Mouse (Mus musculus): ENCODE data around the gene Ctc1.

Gene Ctc1

DNA sequence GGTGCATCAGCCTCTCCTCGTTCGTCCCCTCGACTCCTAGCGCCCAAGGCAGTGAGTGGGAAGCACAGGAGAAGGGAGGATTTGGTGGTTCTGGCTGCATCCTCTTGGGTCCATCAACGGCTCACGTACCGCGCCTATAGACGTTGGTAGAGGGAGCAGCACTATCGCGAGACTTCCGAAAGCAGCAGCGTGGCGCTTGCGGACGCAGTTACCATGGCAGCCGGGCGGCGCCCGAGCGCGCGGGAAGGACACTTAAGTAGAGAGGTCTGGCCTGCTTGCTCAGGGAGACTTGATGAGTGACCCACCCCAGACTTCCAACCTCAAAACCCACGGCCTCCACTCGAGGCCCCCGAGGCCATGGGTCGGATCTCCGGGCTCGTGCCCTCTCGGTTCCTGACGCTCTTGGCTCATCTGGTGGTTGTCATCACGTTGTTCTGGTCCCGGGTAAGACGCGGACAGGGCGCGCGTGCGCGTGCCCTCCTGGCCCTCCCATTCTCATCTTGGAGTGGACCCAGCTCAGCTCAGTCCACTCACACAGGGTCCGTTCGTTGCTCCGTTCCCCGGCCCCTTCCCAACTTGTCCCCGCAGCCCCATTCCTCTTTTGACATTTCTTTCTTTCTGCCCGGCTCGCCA, 55.0 kb downstream of the Ctc1 start, which contains the start of gene Tmem107:
Gene Tmem107, plus strand, starts transcription at position 217 of the 633 bp plus-strand sequence.
- DNase-seq (ENCODE audit: low spot score): peak; percentile 91

- DNase-seq (ENCODE audit: low spot score): no peak
These were observed 55.6 kb downstream of the Ctc1 start for GRCm38 (mm10) chr11:69071262-69071661.

DNA sequence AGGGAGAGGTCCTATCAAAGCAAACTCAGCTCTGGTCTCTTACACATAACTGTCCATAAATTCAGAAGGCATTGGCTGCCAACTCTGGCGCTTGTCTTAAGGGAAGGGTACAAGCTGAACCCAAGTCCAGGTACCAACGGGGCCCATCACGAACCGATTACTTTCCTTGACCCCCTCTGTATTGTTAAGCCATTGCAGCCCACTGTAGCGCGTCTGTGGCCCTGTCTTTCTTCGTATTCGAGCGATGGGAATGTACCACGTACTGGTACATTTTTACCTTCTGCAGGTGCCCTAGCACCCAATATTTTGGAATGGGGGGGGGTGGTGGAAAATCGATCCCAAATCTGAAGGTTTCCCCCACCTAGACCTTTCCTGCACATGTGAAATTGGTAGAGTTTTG, 56.5 kb downstream of the Ctc1 start:
- DNase-seq (ENCODE audit: low spot score): no peak

- DNase-seq (ENCODE audit: low spot score): no peak
These were observed 57.0 kb downstream of the Ctc1 start for GRCm38 (mm10) chr11:69072666-69073064.

DNA sequence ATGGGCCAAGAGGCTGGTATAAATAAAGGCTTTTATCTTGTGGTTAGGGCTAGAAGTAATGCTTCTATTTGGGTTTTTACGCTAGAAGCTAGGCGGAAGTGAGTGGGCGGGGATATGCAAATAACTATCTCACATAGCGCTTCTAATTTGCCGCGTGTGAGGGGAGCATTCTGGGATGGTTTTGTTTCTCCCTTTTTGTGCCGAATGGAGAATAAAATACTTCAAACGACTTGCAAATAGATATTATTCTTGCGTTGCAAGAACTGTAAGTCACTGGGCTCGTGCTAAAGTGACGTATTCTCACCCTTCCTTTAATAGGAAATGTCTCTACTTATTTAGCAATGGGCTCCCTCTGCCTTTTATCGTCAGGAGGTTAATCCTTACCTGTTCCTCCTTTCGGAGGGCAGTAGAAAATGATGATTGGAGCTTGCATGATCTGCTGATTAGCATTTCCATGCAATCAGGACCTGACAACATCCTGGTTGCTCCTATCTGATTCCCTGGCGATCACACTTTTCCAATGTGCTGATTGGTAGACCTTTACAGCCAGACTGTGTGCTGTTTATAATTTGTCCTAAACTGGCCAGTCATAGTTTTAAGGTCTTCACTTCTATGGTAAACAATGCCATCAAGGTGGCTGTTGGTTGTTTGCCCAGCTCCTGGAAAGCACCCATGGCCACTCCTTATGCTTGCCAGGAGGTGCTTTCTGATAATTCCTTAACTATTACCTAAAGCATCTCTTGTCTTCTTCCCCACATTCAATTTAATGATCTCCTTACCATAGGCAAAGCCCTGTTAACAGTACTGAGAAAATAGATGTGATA, 57.6 kb downstream of the Ctc1 start:
- peak; percentile 75 for DNase-seq (ENCODE audit: low spot score)

GRCm38 (mm10) chr11:69073951-69074775, 58.5 kb downstream of the Ctc1 start:
- no peak for DNase-seq (ENCODE audit: low spot score)

DNA sequence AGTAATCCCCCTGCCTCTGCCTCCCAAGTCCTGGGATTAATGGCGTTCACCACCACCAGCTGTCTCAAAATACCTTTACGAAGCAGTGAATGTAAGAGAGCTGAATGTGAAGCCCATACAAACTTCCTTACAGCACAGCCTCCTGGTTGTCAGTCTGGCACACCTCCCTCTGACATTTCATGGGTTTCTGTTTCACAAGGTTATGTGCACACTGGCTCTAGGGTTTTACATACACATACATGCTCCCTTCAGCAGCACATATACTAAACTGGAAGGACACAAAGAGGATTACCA, 59.0 kb downstream of the Ctc1 start:
- DNase-seq (ENCODE audit: low spot score): no peak

- no peak for DNase-seq (ENCODE audit: low spot score)
These were observed 60.2 kb downstream of the Ctc1 start for GRCm38 (mm10) chr11:69075764-69076479.

DNA sequence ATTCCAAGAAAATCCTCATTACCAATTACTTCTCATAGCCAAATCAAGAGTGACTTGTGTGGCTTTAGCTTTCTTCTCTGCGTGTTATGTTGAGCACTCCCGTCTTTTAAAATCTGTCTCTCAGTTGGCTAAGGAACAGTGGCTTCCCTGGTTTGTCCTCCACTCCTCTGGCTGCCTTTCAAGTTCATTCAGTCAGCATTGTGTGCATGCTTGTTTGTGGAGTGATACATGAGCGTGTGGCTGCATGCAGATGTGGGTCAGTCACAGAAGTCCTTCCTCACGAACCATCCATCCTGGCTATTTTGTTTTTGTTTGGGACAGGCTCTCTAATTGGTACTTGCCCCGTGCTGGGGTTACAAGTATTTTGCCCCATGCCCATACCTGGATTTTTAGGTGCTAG, 60.9 kb downstream of the Ctc1 start:
- no peak for DNase-seq (ENCODE audit: low spot score)

DNA sequence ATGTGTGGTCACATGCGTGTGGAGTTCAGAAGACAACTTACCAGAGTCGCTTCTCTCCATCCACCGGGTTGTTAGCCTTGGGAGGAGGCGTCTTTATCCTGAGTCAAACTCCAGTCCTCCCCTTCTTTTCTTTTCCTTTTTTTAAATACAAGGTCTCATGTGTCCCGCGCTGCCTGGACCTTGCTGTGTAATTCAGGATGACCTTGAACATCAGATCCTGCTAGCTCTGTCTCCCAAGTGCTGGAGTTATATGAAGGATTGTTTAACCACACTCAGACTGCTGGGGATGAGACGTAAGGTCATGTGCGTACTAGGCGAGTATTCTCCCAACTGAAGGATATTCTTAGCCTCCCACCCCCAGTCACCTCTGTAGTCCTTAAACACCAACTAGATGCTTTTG, 61.6 kb downstream of the Ctc1 start:
- DNase-seq (ENCODE audit: low spot score): no peak

DNA sequence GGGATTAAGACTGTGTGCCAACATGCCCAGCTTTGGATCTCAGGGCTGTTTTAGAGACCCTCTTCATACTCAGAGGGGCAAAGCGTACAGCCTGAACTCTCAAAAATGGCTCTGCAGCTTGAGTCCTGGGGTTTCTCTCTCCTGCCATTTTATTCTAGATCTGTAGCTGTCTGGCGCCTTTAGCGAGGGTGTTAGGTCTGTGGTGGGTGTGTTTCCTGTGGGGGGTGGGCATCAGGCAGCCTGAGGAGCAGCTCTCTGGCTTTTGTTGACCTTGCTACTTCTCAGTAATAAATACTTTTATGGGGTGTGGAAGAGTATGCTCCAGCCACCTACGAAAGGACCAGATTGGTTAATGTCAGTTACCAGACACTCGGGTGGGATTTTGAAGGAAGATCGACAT, 62.3 kb downstream of the Ctc1 start:
- DNase-seq (ENCODE audit: low spot score): no peak

- no peak for DNase-seq (ENCODE audit: low spot score)
These were observed 63.2 kb downstream of the Ctc1 start for GRCm38 (mm10) chr11:69078805-69079438.

- DNase-seq (ENCODE audit: low spot score): no peak
These were observed 64.6 kb downstream of the Ctc1 start for GRCm38 (mm10) chr11:69080102-69080854.

DNA sequence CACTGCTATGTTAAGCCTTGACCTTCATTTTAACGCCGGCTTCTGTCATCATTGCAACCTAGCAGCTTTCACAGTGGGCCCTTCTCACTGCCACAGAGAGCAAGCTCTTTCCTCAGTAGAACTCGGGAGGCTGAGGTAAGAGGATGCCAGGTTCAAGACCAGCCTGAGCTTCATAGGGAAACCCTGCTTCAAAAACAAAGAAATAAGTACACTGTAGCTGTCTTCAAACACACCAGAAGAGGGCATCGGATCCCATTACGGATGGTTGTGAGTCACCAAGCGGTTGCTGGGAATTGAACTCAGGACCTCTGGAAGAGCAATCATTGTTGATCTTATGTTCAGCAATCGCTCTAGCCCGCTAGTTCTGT, 65.1 kb downstream of the Ctc1 start:
- DNase-seq (ENCODE audit: low spot score): no peak

DNA sequence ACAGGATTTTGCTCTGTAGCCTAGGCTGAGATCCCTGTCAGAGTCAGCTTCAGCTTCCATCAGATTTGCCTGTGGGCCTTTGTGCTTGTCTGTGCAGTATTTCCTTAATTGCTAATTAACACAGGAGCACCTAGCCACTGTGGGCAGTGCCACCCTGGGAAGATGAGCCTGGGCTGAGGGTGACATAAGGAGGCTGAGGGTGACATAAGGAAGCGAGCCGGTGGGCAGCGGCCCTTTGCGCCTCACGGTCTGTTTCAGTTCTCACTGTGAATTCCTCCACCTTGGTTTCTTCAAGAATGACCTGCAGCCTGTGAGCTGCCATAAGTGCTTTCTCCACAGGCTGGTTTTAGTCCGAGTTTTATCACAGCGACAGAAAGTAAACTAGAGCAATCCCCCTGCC, 65.9 kb downstream of the Ctc1 start:
- DNase-seq (ENCODE audit: low spot score): no peak

DNA sequence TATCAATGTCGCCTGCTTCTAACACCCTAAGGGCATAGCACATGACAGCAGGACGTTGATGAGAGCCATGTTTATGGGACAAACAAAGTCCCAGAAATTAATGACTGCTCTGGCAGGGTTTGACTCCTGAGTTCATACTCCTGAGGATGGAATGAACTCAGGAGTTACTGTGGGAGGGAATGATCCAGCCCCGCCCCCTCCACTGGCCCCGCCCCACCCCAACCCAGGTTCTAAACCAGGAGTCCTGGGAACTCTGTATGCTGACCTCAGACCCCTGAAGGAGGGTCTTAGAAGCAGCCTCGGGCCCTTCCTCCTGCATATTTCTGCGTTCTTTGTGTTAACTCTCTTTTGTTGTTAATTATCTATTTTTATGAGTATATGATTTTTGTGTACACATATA, 69.9 kb downstream of the Ctc1 start:
- DNase-seq (ENCODE audit: low spot score): no peak

All from ovary, postnatal 14 days (tissue).